Mouse (Mus musculus): Measurements from ENCODE around the gene Ntrk2. TPM values are rescaled to one million over a fixed set of nuclear protein-coding genes. Genes with fewer than 3 reads are reported as not detected.
A peak's percentile ranks its signal among the peaks of the same experiment; 100 is the strongest.

Ntrk2 gene
- total RNA-seq (2014; fragmentation: Nextera tagmentation) (not detected in 2 replicates), total RNA-seq (2017) (0.11 and 0.12 TPM in 2 replicates), polyA plus RNA-seq (2012) (not detected in 2 replicates)

- no peak for ATAC-seq (ENCODE audit: extremely low read depth, insufficient number of reproducible peaks, low FRiP score, poor library complexity, severe bottlenecking)
- no peak for DNase-seq (ENCODE audit: low spot score)
- no peak for TF ChIP-seq CTCF (IDR thresholded peaks at IDR 0.05; ENCODE audit: low read depth, low read length)
- TF ChIP-seq GATA2 (IDR thresholded peaks at IDR 0.05; ENCODE audit: borderline replicate concordance, low read depth, low read length): no peak
- no peak for TF ChIP-seq TAL1 (conservative IDR thresholded peaks at IDR 0.05; ENCODE audit: low read depth, low read length)
- TF ChIP-seq GATA1 (IDR thresholded peaks at IDR 0.05; ENCODE audit: borderline replicate concordance, low read length): no peak
- no peak for TF ChIP-seq POLR2AphosphoS5 (IDR thresholded peaks at IDR 0.05; ENCODE audit: insufficient replicate concordance, low read depth, low read length)
- Histone ChIP-seq H3K4me3 (ENCODE audit: low read depth, low read length) (peak within 1 kb of the TSS; percentile 35; the same call in 1 of the 2 replicates), H3K36me3 (replicated peaks) (no peaks in the 10 kb centered on the region), H3K9me3 (replicated peaks) (peaks cover 73% of the 10 kb centered on the region), H3K4me1 (ENCODE audit: insufficient read depth, low read depth, low read length) (no peaks in the 10 kb centered on the region), H3K27me3 (ENCODE audit: insufficient read depth, low read length) (no peaks in the 10 kb centered on the region)
These were observed at the start of gene Ntrk2 for GRCm38 (mm10) chr13:58806397-58806892. Ntrk2 (plus strand) TSS chr13:58806569.

- Histone ChIP-seq H3K27me3 (ENCODE audit: insufficient read depth, low read length) (no peaks in the 10 kb centered on the region), H3K36me3 (replicated peaks) (no peaks in the 10 kb centered on the region), H3K4me3 (ENCODE audit: low read depth, low read length) (no peak overlapping the region), H3K9me3 (replicated peaks) (peaks cover 49% of the 10 kb centered on the region), H3K4me1 (ENCODE audit: insufficient read depth, low read depth, low read length) (no peaks in the 10 kb centered on the region)
- ATAC-seq (ENCODE audit: extremely low read depth, insufficient number of reproducible peaks, low FRiP score, poor library complexity, severe bottlenecking) (no peak), DNase-seq (ENCODE audit: low spot score) (no peak)
- TF ChIP-seq TAL1 (conservative IDR thresholded peaks at IDR 0.05; ENCODE audit: low read depth, low read length): no peak
- TF ChIP-seq POLR2AphosphoS5 (IDR thresholded peaks at IDR 0.05; ENCODE audit: insufficient replicate concordance, low read depth, low read length): no peak
- no peak for TF ChIP-seq GATA1 (IDR thresholded peaks at IDR 0.05; ENCODE audit: borderline replicate concordance, low read length)
- TF ChIP-seq CTCF (IDR thresholded peaks at IDR 0.05; ENCODE audit: low read depth, low read length): no peak
- no peak for TF ChIP-seq GATA2 (IDR thresholded peaks at IDR 0.05; ENCODE audit: borderline replicate concordance, low read depth, low read length)
These were observed 45.3 kb upstream of the Ntrk2 start for GRCm38 (mm10) chr13:58761003-58761630.

GRCm38 (mm10) chr13:58768258-58768657, 38.1 kb upstream of the Ntrk2 start:
- ATAC-seq (ENCODE audit: extremely low read depth, insufficient number of reproducible peaks, low FRiP score, poor library complexity, severe bottlenecking) (no peak), DNase-seq (ENCODE audit: low spot score) (no peak)
- no peaks in the 10 kb centered on the region for H3K4me1 ChIP-seq (ENCODE audit: insufficient read depth, low read depth, low read length)
- H3K36me3 ChIP-seq (replicated peaks): no peaks in the 10 kb centered on the region
- H3K27me3 ChIP-seq (ENCODE audit: insufficient read depth, low read length): no peaks in the 10 kb centered on the region
- H3K4me3 ChIP-seq (ENCODE audit: low read depth, low read length): no peak overlapping the region
- TF ChIP-seq TAL1 (conservative IDR thresholded peaks at IDR 0.05; ENCODE audit: low read depth, low read length) (no peak), GATA2 (IDR thresholded peaks at IDR 0.05; ENCODE audit: borderline replicate concordance, low read depth, low read length) (no peak), CTCF (IDR thresholded peaks at IDR 0.05; ENCODE audit: low read depth, low read length) (no peak), POLR2AphosphoS5 (IDR thresholded peaks at IDR 0.05; ENCODE audit: insufficient replicate concordance, low read depth, low read length) (no peak), GATA1 (IDR thresholded peaks at IDR 0.05; ENCODE audit: borderline replicate concordance, low read length) (no peak)
- H3K9me3 ChIP-seq (replicated peaks): peaks cover 62% of the 10 kb centered on the region

GRCm38 (mm10) chr13:58769438-58769837, 36.9 kb upstream of the Ntrk2 start:
- ATAC-seq (ENCODE audit: extremely low read depth, insufficient number of reproducible peaks, low FRiP score, poor library complexity, severe bottlenecking): no peak
- no peak for DNase-seq (ENCODE audit: low spot score)
- Histone ChIP-seq H3K9me3 (replicated peaks) (peaks cover 63% of the 10 kb centered on the region), H3K4me1 (ENCODE audit: insufficient read depth, low read depth, low read length) (no peaks in the 10 kb centered on the region), H3K27me3 (ENCODE audit: insufficient read depth, low read length) (no peaks in the 10 kb centered on the region), H3K4me3 (ENCODE audit: low read depth, low read length) (no peak overlapping the region), H3K36me3 (replicated peaks) (no peaks in the 10 kb centered on the region)
- TF ChIP-seq GATA1 (IDR thresholded peaks at IDR 0.05; ENCODE audit: borderline replicate concordance, low read length) (no peak), POLR2AphosphoS5 (IDR thresholded peaks at IDR 0.05; ENCODE audit: insufficient replicate concordance, low read depth, low read length) (no peak), GATA2 (IDR thresholded peaks at IDR 0.05; ENCODE audit: borderline replicate concordance, low read depth, low read length) (no peak), CTCF (IDR thresholded peaks at IDR 0.05; ENCODE audit: low read depth, low read length) (no peak), TAL1 (conservative IDR thresholded peaks at IDR 0.05; ENCODE audit: low read depth, low read length) (no peak)

GRCm38 (mm10) chr13:58779261-58779660, 27.1 kb upstream of the Ntrk2 start:
- no peak for DNase-seq (ENCODE audit: low spot score)
- no peaks in the 10 kb centered on the region for H3K4me1 ChIP-seq (ENCODE audit: insufficient read depth, low read depth, low read length)
- H3K4me3 ChIP-seq (ENCODE audit: low read depth, low read length): no peak overlapping the region
- TF ChIP-seq GATA1 (IDR thresholded peaks at IDR 0.05; ENCODE audit: borderline replicate concordance, low read length) (no peak), GATA2 (IDR thresholded peaks at IDR 0.05; ENCODE audit: borderline replicate concordance, low read depth, low read length) (no peak), POLR2AphosphoS5 (IDR thresholded peaks at IDR 0.05; ENCODE audit: insufficient replicate concordance, low read depth, low read length) (no peak), TAL1 (conservative IDR thresholded peaks at IDR 0.05; ENCODE audit: low read depth, low read length) (no peak), CTCF (IDR thresholded peaks at IDR 0.05; ENCODE audit: low read depth, low read length) (no peak)
- peaks cover 52% of the 10 kb centered on the region for H3K9me3 ChIP-seq (replicated peaks)
- H3K27me3 ChIP-seq (ENCODE audit: insufficient read depth, low read length): no peaks in the 10 kb centered on the region
- no peaks in the 10 kb centered on the region for H3K36me3 ChIP-seq (replicated peaks)
- no peak for ATAC-seq (ENCODE audit: extremely low read depth, insufficient number of reproducible peaks, low FRiP score, poor library complexity, severe bottlenecking)

GRCm38 (mm10) chr13:58786476-58786875, 19.9 kb upstream of the Ntrk2 start:
- no peak for DNase-seq (ENCODE audit: low spot score)
- peaks cover 45% of the 10 kb centered on the region for H3K9me3 ChIP-seq (replicated peaks)

More at GRCm38 (mm10) chr13:58786476-58786875, 19.9 kb upstream of the Ntrk2 start:
- no peak for ATAC-seq (ENCODE audit: extremely low read depth, insufficient number of reproducible peaks, low FRiP score, poor library complexity, severe bottlenecking)
- TF ChIP-seq POLR2AphosphoS5 (IDR thresholded peaks at IDR 0.05; ENCODE audit: insufficient replicate concordance, low read depth, low read length) (no peak), CTCF (IDR thresholded peaks at IDR 0.05; ENCODE audit: low read depth, low read length) (no peak), GATA1 (IDR thresholded peaks at IDR 0.05; ENCODE audit: borderline replicate concordance, low read length) (no peak), GATA2 (IDR thresholded peaks at IDR 0.05; ENCODE audit: borderline replicate concordance, low read depth, low read length) (no peak), TAL1 (conservative IDR thresholded peaks at IDR 0.05; ENCODE audit: low read depth, low read length) (no peak)
- H3K27me3 ChIP-seq (ENCODE audit: insufficient read depth, low read length): no peaks in the 10 kb centered on the region
- no peaks in the 10 kb centered on the region for H3K36me3 ChIP-seq (replicated peaks)
- no peak overlapping the region for H3K4me3 ChIP-seq (ENCODE audit: low read depth, low read length)
- H3K4me1 ChIP-seq (ENCODE audit: insufficient read depth, low read depth, low read length): no peaks in the 10 kb centered on the region
